Mouse (Mus musculus) heart, adult 2 months (tissue): ENCODE results near the gene Nt5c1a. TPM values are rescaled to one million over a fixed set of nuclear protein-coding genes. Genes with fewer than 3 reads are reported as not detected.

Experiments used
- DNase-seq, 2 experiments: peaks; one replicate each; pipeline ENCODE4 v3.0.0; 2021
- H3K27ac ChIP-seq: fragments of 200-600 bp; 2 replicates; pipeline ENCODE4 v1.8.1; 2022
- H3K27me3 ChIP-seq: fragments of 200-500 bp; 2 replicates; pipeline ENCODE4 v1.6.1; 2012; ENCODE audit warnings: mild to moderate bottlenecking, low read length, inconsistent platforms, mixed read lengths; ENCODE audit not compliant: control insufficient read depth, insufficient read depth
- H3K36me3 ChIP-seq: fragments of 200-500 bp; 2 replicates; pipeline ENCODE4 v1.6.1; 2012; ENCODE audit warnings: low read length, inconsistent platforms; ENCODE audit not compliant: control insufficient read depth, insufficient read depth
- H3K4me1 ChIP-seq: fragments of 200-500 bp; 2 replicates; pipeline ENCODE4 v1.6.1; 2011; ENCODE audit warnings: low read length; ENCODE audit not compliant: control insufficient read depth, insufficient read depth
- H3K4me3 ChIP-seq: fragments of 200-600 bp; 2 replicates; pipeline ENCODE4 v1.8.1; 2022
- H3K79me2 ChIP-seq: fragments of 200-500 bp; replicated peaks from 2 replicates; pipeline ENCODE4 v1.6.1; 2012; ENCODE audit warnings: mild to moderate bottlenecking, inconsistent platforms, low read length, moderate library complexity, mixed read lengths; ENCODE audit not compliant: control insufficient read depth, insufficient read depth
- H3K9ac ChIP-seq: fragments of 200-500 bp; 2 replicates; pipeline ENCODE4 v1.6.1; 2012; ENCODE audit warnings: low read depth, mild to moderate bottlenecking, control low read depth, inconsistent platforms, low read length, mixed read lengths
- CTCF ChIP-seq: fragments of 200-600 bp; IDR thresholded peaks from 2 replicates; pipeline ENCODE4 v1.8.1; 2022; ENCODE audit warnings: antibody characterized with exemption, mild to moderate bottlenecking, moderate library complexity
- EP300 ChIP-seq: fragments of 200-500 bp; IDR thresholded peaks from 2 replicates; pipeline ENCODE4 v1.6.1; 2011; ENCODE audit warnings: low read depth, low read length, control low read depth; ENCODE audit not compliant: insufficient read depth
- POLR2A ChIP-seq: fragments of 200-500 bp; IDR thresholded peaks from 2 replicates; pipeline ENCODE4 v1.6.1; 2011; ENCODE audit warnings: mild to moderate bottlenecking, low read depth, low read length, control low read depth; ENCODE audit not compliant: insufficient read depth
- WGBS: fragments of 180-500 bp; shearing (Covaris S2); methylation state at CpG from one replicate; pipeline ENCODE4 v1.1.7; 2018; 5-methylcytosine and 5-hydroxymethylcytosine counted together
- intact Hi-C: fragments of 180-260 bp; cut with DNase I; formaldehyde crosslinking; loops from one replicate; pipeline ENCODE4 v1.15.1; 2025
- polyA plus RNA-seq: library from polyadenylated mRNA; depleted of rRNA; stranded (reverse); fragments of >200 nt; gene quantifications from 2 replicates; pipeline ENCODE4 v1.2.3, GENCODE M21; 2012
- total RNA-seq, 2 experiments: library from RNA; stranded (reverse); gene quantifications; 2 replicates each; pipeline ENCODE4 v1.2.3; 2021

The Nt5c1a gene
- total and polyA plus RNA-seq, 3 experiments: 19.6 to 57.6 (median 50.8) TPM

DNA sequence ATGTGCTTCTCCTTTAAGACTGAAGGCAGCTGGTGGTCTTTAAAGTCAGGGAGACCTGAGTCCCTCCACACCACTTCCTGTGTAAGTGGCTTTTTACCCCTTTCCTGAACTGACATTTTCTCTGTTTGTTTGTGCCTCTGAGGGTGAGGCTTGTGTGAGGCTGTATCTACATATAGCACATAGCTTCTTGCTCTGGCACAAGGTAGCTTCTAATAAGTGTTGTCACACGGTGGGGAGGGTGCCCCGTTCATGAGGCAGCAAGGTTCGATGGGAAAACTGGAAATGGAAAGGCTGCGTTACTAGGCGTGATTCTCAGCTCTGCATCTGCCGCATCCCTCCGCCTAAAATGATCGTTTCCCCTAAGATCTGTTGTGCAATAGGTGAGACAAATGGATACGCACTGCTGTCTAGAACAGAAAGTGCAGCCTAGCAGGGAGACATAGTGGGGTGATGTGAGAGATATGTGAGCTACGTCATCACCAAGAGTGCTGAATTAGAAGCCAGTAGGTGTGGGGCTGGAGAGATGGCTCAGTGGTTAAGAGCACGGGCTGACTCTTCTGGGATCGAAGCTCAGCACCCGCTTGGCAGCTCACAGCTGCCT lies 35.2 kb downstream of the Nt5c1a start:
- Histone ChIP-seq H3K79me2 (no peaks in the 10 kb centered on the region), H3K36me3 (no peaks in the 10 kb centered on the region; the same call in 1 of the 2 replicates), H3K27ac (peak overlapping the region; percentile 77), H3K4me3 (peak overlapping the region; percentile 23), H3K9ac (peak overlapping the region; percentile 40), H3K27me3 (no peaks in the 10 kb centered on the region), H3K4me1 (peaks cover 14% of the 10 kb centered on the region)
- DNase-seq: no peak
- intact Hi-C loops: no loop called here
- 74% methylated on average over 13 of the region's 13 CpGs for WGBS
- TF ChIP-seq CTCF: no peak
- no peak for TF ChIP-seq POLR2A
- TF ChIP-seq EP300: no peak

DNA sequence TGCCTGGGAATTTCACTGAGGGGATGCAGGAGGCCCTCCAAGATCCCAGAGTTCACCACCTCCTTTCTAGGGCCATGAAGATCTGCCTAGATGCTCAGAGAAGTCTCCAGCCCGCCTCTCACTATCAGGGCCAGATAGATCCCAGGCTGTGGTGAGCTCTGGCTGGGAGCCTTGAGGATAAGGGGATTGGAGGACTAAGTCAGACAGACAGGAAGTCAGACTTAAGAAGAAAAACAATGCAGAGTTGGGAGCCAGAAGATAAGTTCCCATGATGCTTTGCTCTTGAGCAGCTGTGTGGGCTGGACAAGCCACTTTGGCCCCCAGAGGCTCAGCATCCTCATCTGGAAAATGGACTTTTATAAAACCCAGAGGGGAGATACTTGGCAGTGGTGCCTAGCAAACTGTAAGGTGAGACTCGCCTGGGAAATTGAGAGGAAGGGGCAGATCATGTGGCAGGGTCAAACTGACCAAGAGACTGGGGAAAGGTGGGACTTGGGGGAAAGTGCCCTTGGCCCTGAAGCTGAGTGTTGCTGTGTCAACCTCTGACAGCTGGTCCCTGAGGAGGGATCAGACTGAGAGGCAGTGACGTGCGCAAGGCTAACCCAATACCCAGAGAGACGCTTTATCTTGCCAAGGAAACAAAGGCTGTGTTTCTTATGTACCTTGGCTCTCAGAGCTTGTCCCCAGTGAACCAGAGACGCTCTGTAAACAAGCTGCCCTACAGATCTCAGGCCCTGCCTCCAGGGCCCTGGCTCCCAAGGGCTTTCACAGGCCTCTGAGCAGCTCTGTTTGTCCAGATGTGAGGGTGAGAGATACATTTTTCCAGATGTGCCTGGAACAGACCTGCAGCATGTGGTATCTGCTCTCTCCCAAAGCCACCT lies 36.3 kb downstream of the Nt5c1a start:
- Histone ChIP-seq H3K36me3 (no peaks in the 10 kb centered on the region; the same call in 1 of the 2 replicates), H3K4me1 (peaks cover 14% of the 10 kb centered on the region), H3K27ac (peak overlapping the region; percentile 77), H3K27me3 (no peaks in the 10 kb centered on the region), H3K79me2 (no peaks in the 10 kb centered on the region), H3K9ac (no peak overlapping the region), H3K4me3 (peak overlapping the region; percentile 23; the same call in 1 of the 2 replicates)
- intact Hi-C loops: no loop called here
- peak; percentile 69 to 82 for DNase-seq
- TF ChIP-seq CTCF (no peak), POLR2A (no peak; the same call in 1 of the 2 replicates), EP300 (peak; percentile 4; the same call in 1 of the 2 replicates)
- 46% methylated on average over 6 of the region's 6 CpGs for WGBS

DNA sequence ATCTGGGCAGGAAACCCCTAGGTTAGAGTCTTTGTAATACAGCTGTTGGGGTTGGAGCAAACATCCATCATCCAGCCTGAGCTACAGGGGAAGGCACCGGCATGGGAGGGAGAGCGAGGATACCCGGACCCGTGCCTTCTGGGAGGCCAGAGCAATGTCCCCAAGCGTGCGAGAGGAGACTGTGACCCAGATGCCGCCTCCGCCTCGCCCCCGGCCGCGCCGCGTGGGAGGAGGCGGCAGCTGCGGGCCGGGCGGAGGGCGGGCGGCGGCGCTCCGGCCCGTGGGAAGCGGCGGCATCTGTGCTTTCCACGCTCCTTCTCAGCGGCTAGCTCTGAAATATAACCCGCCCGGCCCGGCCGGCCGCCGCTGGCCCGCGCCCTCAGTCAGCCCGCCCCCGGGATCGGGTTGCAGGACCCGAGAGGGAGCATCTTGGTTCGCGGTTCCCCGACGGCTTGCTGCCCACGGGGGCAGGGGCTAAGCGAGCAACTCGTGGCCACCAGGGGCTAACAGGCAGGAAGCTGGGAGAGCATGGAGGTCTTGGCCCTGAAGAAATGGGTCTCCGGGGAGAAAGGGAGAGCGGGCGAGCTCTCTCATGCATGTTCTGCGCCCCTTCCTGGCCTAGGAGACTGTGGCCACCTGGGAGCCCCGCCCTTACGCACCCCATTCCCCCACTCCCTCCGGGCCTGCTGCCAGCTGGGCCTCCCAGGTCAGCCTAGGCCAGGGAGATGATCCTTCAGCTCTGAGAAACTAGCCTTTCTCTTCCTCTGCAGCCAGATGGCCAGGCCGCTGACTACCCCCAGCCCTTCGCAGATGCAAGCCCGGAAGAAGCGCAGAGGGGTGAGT lies 38.3 kb downstream of the Nt5c1a start:
- peak overlapping the region; percentile 19 for H3K9ac ChIP-seq
- peak overlapping the region; percentile 77 for H3K27ac ChIP-seq
- intact Hi-C loops: no loop called here
- peaks cover 10% of the 10 kb centered on the region for H3K4me1 ChIP-seq
- H3K36me3 ChIP-seq: no peaks in the 10 kb centered on the region; the same call in 1 of the 2 replicates
- no peaks in the 10 kb centered on the region for H3K79me2 ChIP-seq
- TF ChIP-seq EP300 (no peak), CTCF (peak; percentile 36)
- peak overlapping the region; percentile 39 for H3K4me3 ChIP-seq
- WGBS: 11% methylated on average over 56 of the region's 58 CpGs
- H3K27me3 ChIP-seq: no peaks in the 10 kb centered on the region
- peak; percentile 83 to 86 for DNase-seq

DNA sequence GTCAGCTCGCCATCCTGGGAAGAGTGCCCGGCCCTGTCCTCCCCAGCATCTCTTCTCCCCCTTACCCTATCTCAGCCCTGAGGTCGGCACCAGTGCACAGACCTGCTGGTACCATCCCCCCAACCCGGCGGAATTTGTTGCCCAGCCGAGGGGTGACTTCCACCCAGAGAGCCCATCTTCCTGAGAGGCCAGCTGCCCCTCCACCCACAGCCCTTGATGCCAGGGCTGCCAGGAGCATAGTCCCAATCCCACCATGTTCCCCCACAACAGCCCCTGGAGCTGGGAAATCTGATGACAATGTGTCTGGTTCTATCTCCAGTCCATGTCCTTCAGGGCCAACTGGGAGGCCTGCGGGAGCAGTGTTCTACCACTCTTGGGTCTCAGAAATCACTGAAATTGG lies 44.9 kb downstream of the Nt5c1a start:
- no peak overlapping the region for H3K9ac ChIP-seq
- intact Hi-C loops: no loop called here
- peaks cover 6% of the 10 kb centered on the region; the same call in 1 of the 2 replicates for H3K36me3 ChIP-seq
- no peak for DNase-seq
- TF ChIP-seq EP300 (no peak), POLR2A (no peak), CTCF (no peak)
- peak overlapping the region; percentile 83 for H3K27ac ChIP-seq
- no peaks in the 10 kb centered on the region for H3K27me3 ChIP-seq
- H3K4me3 ChIP-seq: no peak overlapping the region
- 75% methylated on average over 7 of the region's 7 CpGs for WGBS
- no peaks in the 10 kb centered on the region for H3K79me2 ChIP-seq
- H3K4me1 ChIP-seq: peaks cover 21% of the 10 kb centered on the region

DNA sequence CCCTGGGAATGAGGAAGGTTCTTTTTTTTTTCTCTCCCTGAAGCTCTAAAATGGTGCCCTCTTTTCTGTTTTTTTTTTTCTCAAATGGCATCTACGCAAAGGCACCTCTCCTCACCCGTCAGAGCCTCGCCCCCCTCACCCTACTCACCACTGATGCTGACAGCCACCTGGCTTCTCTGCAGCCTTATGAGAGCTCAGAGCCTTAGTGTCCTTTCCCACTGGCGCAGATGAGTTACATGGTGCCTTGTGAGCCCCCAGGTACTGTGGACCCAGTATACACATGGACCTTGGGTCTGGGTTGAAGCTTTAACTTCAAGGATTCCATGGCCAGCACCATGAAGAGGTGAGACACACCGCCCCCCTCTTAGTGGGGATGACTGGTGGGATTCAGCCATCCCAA lies 45.3 kb downstream of the Nt5c1a start:
- Histone ChIP-seq H3K4me1 (peaks cover 21% of the 10 kb centered on the region), H3K9ac (no peak overlapping the region), H3K27me3 (no peaks in the 10 kb centered on the region), H3K79me2 (no peaks in the 10 kb centered on the region), H3K36me3 (peaks cover 6% of the 10 kb centered on the region; the same call in 1 of the 2 replicates), H3K27ac (peak overlapping the region; percentile 83), H3K4me3 (no peak overlapping the region)
- 79% methylated on average over 5 of the region's 5 CpGs for WGBS
- intact Hi-C loops: no loop called here
- TF ChIP-seq EP300: no peak
- DNase-seq: no peak
